Mouse (Mus musculus) lung, postnatal 0 days (tissue): ENCODE data around the gene Gm10840. TPM values are rescaled to one million over a fixed set of nuclear protein-coding genes. Genes with fewer than 3 reads are reported as not detected.

Experiments used
- ATAC-seq: fragments of 200-750 bp; cut with Nextera tagmentation; 2 replicates; pipeline ENCODE4 v1.8.0; 2017; ENCODE audit warnings: moderate library complexity
- DNase-seq: peaks from one replicate; pipeline ENCODE4 v3.0.0-alpha.2; 2016; ENCODE audit warnings: low spot score
- H3K27ac ChIP-seq: fragments of 300-500 bp; sonication (generic); 2 replicates; pipeline ENCODE4 v1.5.1; 2014; ENCODE audit warnings: antibody characterized with exemption, mild to moderate bottlenecking, low read length, mixed read lengths
- H3K27me3 ChIP-seq: fragments of 300-500 bp; sonication (generic); replicated peaks from 2 replicates; pipeline ENCODE4 v1.6.1; 2014; ENCODE audit warnings: low read length, mixed read lengths; ENCODE audit not compliant: insufficient read depth
- H3K36me3 ChIP-seq: fragments of 300-500 bp; sonication (generic); 2 replicates; pipeline ENCODE4 v1.6.1; 2014; ENCODE audit warnings: low read length, mixed read lengths; ENCODE audit not compliant: insufficient read depth
- H3K4me1 ChIP-seq: fragments of 300-500 bp; sonication (generic); 2 replicates; pipeline ENCODE4 v1.6.1; 2014; ENCODE audit warnings: antibody characterized with exemption, low read depth, low read length, mixed read lengths; ENCODE audit not compliant: insufficient read depth
- H3K4me2 ChIP-seq: fragments of 300-500 bp; sonication (generic); replicated peaks from 2 replicates; pipeline ENCODE4 v1.6.1; 2014; ENCODE audit warnings: low read depth, mild to moderate bottlenecking, low read length, moderate library complexity, mixed read lengths
- H3K4me3 ChIP-seq: fragments of 300-500 bp; sonication (generic); 2 replicates; pipeline ENCODE4 v1.5.1; 2014; ENCODE audit warnings: low read depth, low read length
- H3K9ac ChIP-seq: fragments of 300-500 bp; sonication (generic); replicated peaks from 2 replicates; pipeline ENCODE4 v1.6.1; 2014; ENCODE audit warnings: low read depth, mild to moderate bottlenecking
- H3K9me3 ChIP-seq: fragments of 300-500 bp; sonication (generic); 2 replicates; pipeline ENCODE4 v1.6.1; 2016; ENCODE audit warnings: low read length, mixed read lengths
- CTCF ChIP-seq: IDR thresholded peaks from 2 replicates; pipeline ENCODE4 v1.5.1; 2016; ENCODE audit warnings: antibody characterized with exemption, mild to moderate bottlenecking
- EP300 ChIP-seq: IDR thresholded peaks from 2 replicates; pipeline ENCODE4 v1.6.1; 2016; ENCODE audit warnings: antibody characterized with exemption, mild to moderate bottlenecking, control low read depth
- WGBS: fragments of 180-500 bp; shearing (Covaris S2); extraction: QIAGEN DNeasy Blood & Tissue Kit; methylation state at CpG from one replicate; pipeline ENCODE4 v1.1.7; 2014; 5-methylcytosine and 5-hydroxymethylcytosine counted together
- polyA plus RNA-seq: library from polyadenylated mRNA; unstranded; fragments of >200 nt; fragmentation: Nextera tagmentation; extraction: Ambion mirVana; gene quantifications from 2 replicates; pipeline ENCODE4 v1.2.1, GENCODE M21; 2015

The Gm10840 gene
- polyA plus RNA-seq, 1 experiment from 2014 or later = not detected

DNA sequence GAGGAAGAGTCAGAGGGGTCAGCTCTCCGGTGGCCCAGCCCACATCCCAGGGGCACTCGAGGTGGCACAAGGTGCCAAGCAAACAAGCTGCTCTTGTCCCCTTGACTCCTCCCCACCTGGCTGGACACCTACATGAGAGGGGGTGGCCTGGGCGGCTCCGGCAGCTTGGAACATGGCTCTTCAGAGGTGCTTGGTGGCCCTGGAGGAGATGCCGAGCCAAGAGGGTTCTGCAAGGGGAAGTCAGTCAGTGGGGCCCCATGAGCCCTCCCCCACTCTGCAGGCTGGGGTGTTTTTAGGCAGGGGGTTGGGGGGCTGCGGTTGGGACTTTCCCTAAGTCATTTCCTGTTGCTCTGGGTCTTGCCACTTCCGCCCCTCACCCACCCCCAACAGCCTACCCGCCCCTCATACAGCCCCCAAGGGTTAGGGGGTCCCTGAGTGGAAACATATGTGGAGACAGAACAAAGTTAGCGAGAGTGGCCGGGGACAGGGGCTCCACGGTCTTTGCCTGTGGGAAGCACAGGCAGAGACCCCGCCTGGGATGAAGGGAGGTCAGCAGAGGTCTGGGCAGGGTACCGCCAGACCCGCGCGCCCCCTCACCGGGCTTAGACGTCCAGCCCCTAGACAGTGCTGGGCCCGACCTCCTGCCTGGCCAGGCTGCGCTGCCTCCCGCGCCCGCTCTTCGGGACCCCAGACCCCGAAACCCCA lies 1.3 kb upstream of the Gm10840 start:
- H3K27ac ChIP-seq = peak overlapping the region; percentile 93
- H3K4me1 ChIP-seq = peaks cover 19% of the 10 kb centered on the region
- H3K9me3 ChIP-seq = no peaks in the 10 kb centered on the region
- H3K4me3 ChIP-seq = peak overlapping the region; percentile 86
- DNase-seq = peak; percentile 93
- H3K36me3 ChIP-seq = peaks cover 12% of the 10 kb centered on the region
- 0% methylated on average over 25 of the region's 25 CpGs for WGBS
- H3K27me3 ChIP-seq = no peaks in the 10 kb centered on the region
- H3K4me2 ChIP-seq = peak overlapping the region; percentile 96
- peak; percentile 83 for ATAC-seq
- peak overlapping the region; percentile 66 for H3K9ac ChIP-seq
- no peak for TF ChIP-seq EP300
- TF ChIP-seq CTCF = no peak

GRCm38 (mm10) chr11:106159921-106160840 lies 469 bp upstream of the Gm10840 start:
- DNase-seq = peak; percentile 81
- Histone ChIP-seq H3K9ac (peak overlapping the region; percentile 66), H3K4me2 (peak overlapping the region; percentile 96), H3K27ac (peak overlapping the region; percentile 93), H3K4me1 (peaks cover 19% of the 10 kb centered on the region), H3K27me3 (no peaks in the 10 kb centered on the region), H3K9me3 (no peaks in the 10 kb centered on the region), H3K36me3 (peaks cover 8% of the 10 kb centered on the region), H3K4me3 (peak overlapping the region; percentile 86)
- TF ChIP-seq EP300 (no peak), CTCF (peak; percentile 38)
- peak; percentile 64 for ATAC-seq
- WGBS = under 1% methylated on average over 51 of the region's 106 CpGs

GRCm38 (mm10) chr11:106162237-106162636 lies 1.6 kb downstream of the Gm10840 start:
- ATAC-seq (no peak), DNase-seq (no peak)
- Histone ChIP-seq H3K4me3 (no peak overlapping the region), H3K4me2 (no peak overlapping the region), H3K27me3 (no peaks in the 10 kb centered on the region), H3K27ac (no peak overlapping the region), H3K36me3 (peaks cover under 1% of the 10 kb centered on the region; the same call in 1 of the 2 replicates), H3K9ac (no peak overlapping the region), H3K4me1 (peaks cover 19% of the 10 kb centered on the region), H3K9me3 (no peaks in the 10 kb centered on the region)
- TF ChIP-seq CTCF (no peak), EP300 (no peak)
- WGBS = 83% methylated on average over 2 of the region's 2 CpGs

DNA sequence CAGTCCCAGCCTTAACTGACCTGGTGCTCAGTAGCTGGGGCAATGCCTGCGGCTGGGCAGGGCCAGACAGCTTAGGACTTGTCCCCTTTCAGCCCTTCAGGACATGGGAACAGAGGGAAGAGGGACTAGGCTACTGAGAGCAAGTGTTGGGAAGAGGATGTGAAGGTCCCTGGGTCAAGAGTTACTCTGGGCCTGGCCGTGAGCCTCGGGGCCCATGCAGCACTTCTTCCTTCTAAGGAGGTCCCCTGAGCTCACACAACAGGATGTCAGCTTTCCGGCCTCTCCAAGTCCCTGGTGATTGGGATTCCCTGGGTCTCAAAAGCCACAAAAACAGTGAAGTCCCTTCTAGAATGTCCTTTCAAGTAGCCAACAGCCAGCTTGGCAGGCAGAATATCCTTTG lies 2.9 kb downstream of the Gm10840 start:
- Histone ChIP-seq H3K27me3 (no peaks in the 10 kb centered on the region), H3K4me3 (no peak overlapping the region), H3K4me2 (no peak overlapping the region), H3K36me3 (peaks cover 5% of the 10 kb centered on the region; the same call in 1 of the 2 replicates), H3K4me1 (peaks cover 13% of the 10 kb centered on the region), H3K9me3 (no peaks in the 10 kb centered on the region), H3K27ac (peak overlapping the region; percentile 66), H3K9ac (no peak overlapping the region)
- ATAC-seq (no peak), DNase-seq (peak; percentile 40)
- WGBS = 52% methylated on average over 4 of the region's 4 CpGs
- no peak for TF ChIP-seq CTCF
- no peak for TF ChIP-seq EP300

- DNase-seq (no peak), ATAC-seq (no peak)
- peaks cover 5% of the 10 kb centered on the region; the same call in 1 of the 2 replicates for H3K36me3 ChIP-seq
- peak overlapping the region; percentile 66; the same call in 1 of the 2 replicates for H3K27ac ChIP-seq
- peaks cover 11% of the 10 kb centered on the region; the same call in 1 of the 2 replicates for H3K4me1 ChIP-seq
- no peak overlapping the region for H3K4me3 ChIP-seq
- no peak overlapping the region for H3K9ac ChIP-seq
- H3K9me3 ChIP-seq = no peaks in the 10 kb centered on the region
- WGBS = 87% methylated on average over 16 of the region's 16 CpGs
- H3K4me2 ChIP-seq = no peak overlapping the region
- TF ChIP-seq CTCF (no peak), EP300 (no peak)
- no peaks in the 10 kb centered on the region for H3K27me3 ChIP-seq
These were observed 4.0 kb downstream of the Gm10840 start for GRCm38 (mm10) chr11:106164601-106165180.

DNA sequence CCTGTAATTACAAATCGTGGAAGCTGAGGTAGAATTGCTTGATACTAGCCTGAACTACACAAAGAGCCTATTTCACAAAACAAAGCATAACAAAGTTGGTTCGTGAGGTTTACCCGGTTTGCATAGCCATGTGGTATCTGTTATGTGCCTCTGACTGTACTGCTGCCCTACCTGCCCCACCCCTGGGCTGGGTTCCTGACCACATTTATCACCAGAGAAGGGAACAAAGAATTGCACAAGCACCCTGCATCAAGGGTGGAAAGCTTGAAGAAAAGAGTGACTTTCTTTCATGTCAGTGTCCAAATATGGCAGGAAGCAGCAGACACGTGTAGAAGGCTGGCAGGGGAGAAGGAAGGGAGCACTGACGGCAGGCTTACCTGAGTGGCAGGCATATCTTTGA lies 6.8 kb downstream of the Gm10840 start:
- no peak for TF ChIP-seq CTCF
- TF ChIP-seq EP300 = no peak
- no peak overlapping the region for H3K4me2 ChIP-seq
- H3K27me3 ChIP-seq = no peaks in the 10 kb centered on the region
- DNase-seq (no peak), ATAC-seq (no peak)
- 70% methylated on average over 5 of the region's 5 CpGs for WGBS
- no peak overlapping the region for H3K4me3 ChIP-seq
- no peak overlapping the region for H3K27ac ChIP-seq
- no peaks in the 10 kb centered on the region for H3K9me3 ChIP-seq
- H3K9ac ChIP-seq = no peak overlapping the region
- H3K36me3 ChIP-seq = peaks cover 5% of the 10 kb centered on the region; the same call in 1 of the 2 replicates
- peaks cover 3% of the 10 kb centered on the region; the same call in 1 of the 2 replicates for H3K4me1 ChIP-seq
